Mouse (Mus musculus): Measurements from ENCODE around the gene Sdhaf3.

- TF ChIP-seq CTCF (conservative IDR thresholded peaks at IDR 0.05; ENCODE audit: low read length) (no peak), NANOG (IDR thresholded peaks at IDR 0.05; ENCODE audit: borderline replicate concordance, low read length) (no peak)
These were observed 47.3 kb downstream of the Sdhaf3 start for GRCm38 (mm10) chr6:7003085-7003484.

Data from E14TG2a.4 (cell line).